Mouse (Mus musculus) forebrain, embryonic 12.5 days (tissue): ENCODE data around the gene Disp3. TPM values are rescaled to one million over a fixed set of nuclear protein-coding genes. Genes with fewer than 3 reads are reported as not detected.

Experiments
- ATAC-seq: fragments of 200-750 bp; cut with Nextera tagmentation; 2 replicates; pipeline ENCODE4 v1.8.0; 2017; ENCODE audit warnings: moderate TSS enrichment; ENCODE audit not compliant: low FRiP score
- H3K27ac ChIP-seq: fragments of 300-500 bp; sonication (generic); 2 replicates; pipeline ENCODE4 v1.5.1; 2016; ENCODE audit warnings: mild to moderate bottlenecking
- H3K27me3 ChIP-seq: fragments of 300-500 bp; sonication (generic); 2 replicates; pipeline ENCODE4 v1.6.1; 2016; ENCODE audit warnings: mild to moderate bottlenecking
- H3K36me3 ChIP-seq: fragments of 300-500 bp; sonication (generic); replicated peaks from 2 replicates; pipeline ENCODE4 v1.6.1; 2016; ENCODE audit warnings: mild to moderate bottlenecking
- H3K4me1 ChIP-seq: fragments of 300-500 bp; sonication (generic); 2 replicates; pipeline ENCODE4 v1.6.1; 2016
- H3K4me2 ChIP-seq: fragments of 300-500 bp; sonication (generic); 2 replicates; pipeline ENCODE4 v1.6.1; 2016; ENCODE audit warnings: mild to moderate bottlenecking, moderate library complexity
- H3K4me3 ChIP-seq: fragments of 300-500 bp; sonication (generic); replicated peaks from 2 replicates; pipeline ENCODE4 v1.5.1; 2016; ENCODE audit warnings: mild to moderate bottlenecking
- H3K9ac ChIP-seq: fragments of 300-500 bp; sonication (generic); 2 replicates; pipeline ENCODE4 v1.6.1; 2016; ENCODE audit warnings: mild to moderate bottlenecking
- H3K9me3 ChIP-seq: fragments of 300-500 bp; sonication (generic); 2 replicates; pipeline ENCODE4 v1.6.1; 2016
- WGBS: fragments of 180-500 bp; shearing (Covaris S2); methylation state at CpG from one replicate; pipeline ENCODE4 v1.1.7; 2016; 5-methylcytosine and 5-hydroxymethylcytosine counted together
- polyA plus RNA-seq: library from polyadenylated mRNA; unstranded; fragments of >200 nt; fragmentation: Nextera tagmentation; extraction: Ambion mirVana; gene quantifications from 2 replicates; pipeline ENCODE4 v1.2.1, GENCODE M21; 2016

Gene Disp3
- 4.8 and 4.9 TPM in 2 replicates for polyA plus RNA-seq

- Histone ChIP-seq H3K27ac (peak within 1 kb of the TSS; percentile 60), H3K9ac (peak within 1 kb of the TSS; percentile 71), H3K4me3 (peak within 1 kb of the TSS; percentile 60), H3K36me3 (no peaks in the 10 kb centered on the region), H3K4me1 (peaks cover 64% of the 10 kb centered on the region), H3K27me3 (peaks cover 39% of the 10 kb centered on the region), H3K9me3 (no peaks in the 10 kb centered on the region), H3K4me2 (peak within 1 kb of the TSS; percentile 87)
- under 1% methylated on average over 54 of the region's 54 CpGs for WGBS
- peak; percentile 74 for ATAC-seq
Measured at GRCm38 (mm10) chr4:148287476-148288054, at the start of gene Disp3. TSS of gene Disp3 (minus strand) at chr4:148287965.

DNA sequence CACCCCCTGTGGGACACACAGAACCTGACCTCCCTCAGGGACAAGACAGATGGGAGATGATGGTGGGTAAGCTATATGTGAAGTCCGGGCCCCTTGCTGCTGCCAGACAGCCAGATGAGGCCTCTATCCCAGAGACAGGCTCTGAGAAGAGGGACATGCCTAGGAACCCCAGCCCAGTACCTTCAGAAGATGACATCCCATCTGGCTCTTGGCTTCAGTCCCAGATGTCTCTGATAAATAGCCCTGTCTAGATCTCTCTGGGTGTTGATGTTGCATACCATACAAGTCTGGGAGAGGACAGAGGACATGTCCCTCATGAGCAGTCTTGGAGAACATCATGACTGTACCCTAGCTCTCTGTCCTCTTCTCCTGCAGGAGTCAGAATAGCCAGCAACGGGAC, 42.5 kb upstream of the Disp3 start:
- H3K36me3 ChIP-seq = no peaks in the 10 kb centered on the region
- H3K9ac ChIP-seq = no peak overlapping the region
- H3K4me3 ChIP-seq = no peak overlapping the region
- H3K27me3 ChIP-seq = peaks cover 17% of the 10 kb centered on the region
- no peaks in the 10 kb centered on the region for H3K9me3 ChIP-seq
- H3K4me2 ChIP-seq = no peak overlapping the region
- WGBS = 89% methylated on average over 2 of the region's 2 CpGs
- peaks cover 38% of the 10 kb centered on the region for H3K4me1 ChIP-seq
- ATAC-seq = no peak
- H3K27ac ChIP-seq = no peak overlapping the region

GRCm38 (mm10) chr4:148329431-148329830, 41.7 kb upstream of the Disp3 start:
- peaks cover 47% of the 10 kb centered on the region for H3K4me1 ChIP-seq

DNA sequence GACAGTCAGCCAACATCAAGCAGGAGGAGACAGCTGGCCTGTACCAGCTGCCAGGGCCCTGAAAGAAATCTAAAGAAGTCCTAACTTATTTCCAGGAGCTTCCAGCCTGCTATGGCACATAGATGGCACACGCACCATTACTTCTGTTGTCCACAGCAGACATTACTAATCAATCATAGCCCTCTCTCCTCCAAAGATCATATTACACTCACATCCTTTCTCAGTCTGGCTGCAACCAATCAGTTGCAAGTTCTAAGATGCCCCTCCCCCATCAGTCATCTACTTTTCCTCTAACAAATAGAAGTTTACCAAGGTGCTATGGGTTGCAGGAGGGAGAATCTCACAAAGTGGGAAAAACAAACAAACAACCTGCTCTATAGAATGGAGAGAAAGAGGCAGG, 40.5 kb upstream of the Disp3 start:
- Histone ChIP-seq H3K4me2 (no peak overlapping the region), H3K4me3 (no peak overlapping the region), H3K27me3 (peaks cover 24% of the 10 kb centered on the region), H3K9ac (no peak overlapping the region), H3K36me3 (no peaks in the 10 kb centered on the region), H3K27ac (no peak overlapping the region), H3K4me1 (peaks cover 49% of the 10 kb centered on the region), H3K9me3 (no peaks in the 10 kb centered on the region)
- 91% methylated on average over 1 of the region's 1 CpGs for WGBS
- ATAC-seq = no peak

More at GRCm38 (mm10) chr4:148329431-148329830, 41.7 kb upstream of the Disp3 start:
- 42% methylated on average over 11 of the region's 11 CpGs for WGBS
- Histone ChIP-seq H3K9me3 (no peaks in the 10 kb centered on the region), H3K27me3 (peaks cover 18% of the 10 kb centered on the region), H3K36me3 (no peaks in the 10 kb centered on the region), H3K9ac (no peak overlapping the region), H3K4me3 (no peak overlapping the region), H3K27ac (no peak overlapping the region), H3K4me2 (no peak overlapping the region)
- no peak for ATAC-seq

DNA sequence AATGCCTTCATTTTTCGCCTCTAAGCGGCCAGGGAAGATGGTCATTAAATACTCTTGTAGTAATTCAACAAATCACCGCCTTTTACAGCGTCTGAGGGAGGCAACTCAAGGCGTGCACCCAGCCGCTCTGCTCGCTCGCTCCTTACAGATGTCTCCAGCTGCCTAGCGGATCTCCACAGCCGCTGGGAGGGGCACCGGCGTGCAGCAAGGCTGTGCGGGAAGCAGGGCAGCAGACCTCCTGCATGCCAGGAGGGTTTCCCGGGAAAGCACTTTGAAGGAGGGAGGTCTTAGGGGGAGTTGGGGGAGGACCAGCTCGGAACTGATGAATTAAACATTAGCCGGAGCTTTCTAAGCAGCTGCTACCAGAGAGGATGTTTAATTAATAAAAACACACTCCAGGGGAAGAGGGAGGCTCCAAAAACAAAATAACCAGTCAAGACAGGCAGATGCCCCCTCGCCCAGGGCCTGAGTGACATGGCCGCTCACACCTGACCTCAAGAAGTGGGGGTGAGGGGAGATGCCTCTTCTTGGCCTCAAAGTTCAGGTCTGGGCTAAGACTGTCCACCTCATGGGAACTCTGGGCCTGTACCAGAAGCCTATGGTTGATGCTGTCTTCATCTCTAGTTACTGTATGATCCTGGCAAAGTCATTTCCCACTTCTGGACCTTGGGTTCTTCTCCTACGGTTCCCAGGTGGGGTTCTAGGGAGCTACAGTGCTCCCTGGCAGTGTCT, 39.7 kb upstream of the Disp3 start:
- Histone ChIP-seq H3K36me3 (no peaks in the 10 kb centered on the region), H3K9me3 (no peaks in the 10 kb centered on the region), H3K9ac (no peak overlapping the region), H3K4me1 (peaks cover 52% of the 10 kb centered on the region), H3K4me2 (peak overlapping the region; percentile 45), H3K4me3 (peak overlapping the region; percentile 1; the same call in 1 of the 2 replicates), H3K27me3 (peaks cover 26% of the 10 kb centered on the region), H3K27ac (peak overlapping the region; percentile 75)
- 5% methylated on average over 19 of the region's 19 CpGs for WGBS
- ATAC-seq = peak; percentile 83

GRCm38 (mm10) chr4:148326791-148327190, 39.0 kb upstream of the Disp3 start:
- Histone ChIP-seq H3K9me3 (no peaks in the 10 kb centered on the region), H3K9ac (no peak overlapping the region), H3K27me3 (peaks cover 26% of the 10 kb centered on the region), H3K4me1 (peaks cover 58% of the 10 kb centered on the region), H3K4me3 (peak overlapping the region; percentile 1; the same call in 1 of the 2 replicates), H3K36me3 (no peaks in the 10 kb centered on the region), H3K4me2 (peak overlapping the region; percentile 45), H3K27ac (peak overlapping the region; percentile 75)
- WGBS = 46% methylated on average over 7 of the region's 8 CpGs
- peak; percentile 9; the same call in 1 of the 2 replicates for ATAC-seq

DNA sequence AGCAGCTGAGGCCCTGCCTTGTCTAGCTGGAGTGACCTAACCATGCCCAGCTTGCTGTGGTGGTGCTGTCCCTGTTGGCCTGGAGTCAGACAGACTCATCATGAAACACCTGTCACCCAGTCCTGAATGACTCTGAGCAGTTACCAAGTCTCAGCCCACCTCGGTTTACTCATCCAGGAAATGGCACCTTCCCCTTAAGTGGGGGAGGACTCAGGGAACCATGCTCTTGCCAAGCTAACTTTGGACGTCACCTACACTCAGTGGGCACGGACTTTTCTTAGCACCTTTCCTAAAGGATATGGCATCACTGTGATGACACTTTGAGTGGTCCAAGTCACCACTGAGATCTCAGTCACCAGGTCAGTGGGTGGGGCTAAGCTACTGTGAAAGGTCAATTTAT, 38.2 kb upstream of the Disp3 start:
- 89% methylated on average over 3 of the region's 3 CpGs for WGBS
- Histone ChIP-seq H3K27ac (no peak overlapping the region), H3K9me3 (no peaks in the 10 kb centered on the region), H3K4me3 (no peak overlapping the region), H3K27me3 (peaks cover 31% of the 10 kb centered on the region), H3K4me1 (peaks cover 67% of the 10 kb centered on the region), H3K9ac (no peak overlapping the region), H3K4me2 (no peak overlapping the region), H3K36me3 (no peaks in the 10 kb centered on the region)
- no peak for ATAC-seq

GRCm38 (mm10) chr4:148325057-148325456, 37.3 kb upstream of the Disp3 start:
- Histone ChIP-seq H3K4me1 (peaks cover 68% of the 10 kb centered on the region), H3K27me3 (peaks cover 23% of the 10 kb centered on the region; the same call in 1 of the 2 replicates), H3K27ac (0 out of 2 replicates have a peak overlapping the region, but pooled peaks have one; percentile 36), H3K9me3 (no peaks in the 10 kb centered on the region), H3K9ac (no peak overlapping the region), H3K36me3 (no peaks in the 10 kb centered on the region), H3K4me2 (no peak overlapping the region), H3K4me3 (no peak overlapping the region)
- no peak for ATAC-seq
- 21% methylated on average over 2 of the region's 2 CpGs for WGBS

DNA sequence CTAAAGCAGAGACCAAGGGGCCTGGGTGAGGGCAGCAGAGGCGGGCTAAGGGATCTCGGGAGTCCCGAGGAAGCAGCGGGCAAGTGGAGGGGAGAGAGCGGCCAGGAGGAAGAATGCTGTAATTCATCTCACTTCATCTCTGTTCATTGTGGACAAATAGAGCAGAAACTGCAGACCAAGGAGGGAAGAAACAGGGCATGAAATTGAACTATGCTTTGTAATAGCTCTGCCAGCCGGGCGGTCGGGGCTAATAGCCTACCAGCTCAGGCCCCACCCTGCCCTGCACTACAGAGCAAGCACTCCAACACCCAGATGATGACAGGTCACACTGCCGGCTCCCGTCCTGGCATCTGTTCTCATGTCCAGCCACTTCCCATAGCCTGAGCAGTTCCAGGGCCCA, 34.4 kb upstream of the Disp3 start:
- Histone ChIP-seq H3K27me3 (peaks cover 26% of the 10 kb centered on the region; the same call in 1 of the 2 replicates), H3K4me2 (peak overlapping the region; percentile 6; the same call in 1 of the 2 replicates), H3K4me3 (no peak overlapping the region), H3K9ac (peak overlapping the region; percentile 22; the same call in 1 of the 2 replicates), H3K36me3 (no peaks in the 10 kb centered on the region), H3K9me3 (no peaks in the 10 kb centered on the region), H3K4me1 (peaks cover 51% of the 10 kb centered on the region), H3K27ac (peak overlapping the region; percentile 53)
- 18% methylated on average over 10 of the region's 10 CpGs for WGBS
- ATAC-seq = no peak

DNA sequence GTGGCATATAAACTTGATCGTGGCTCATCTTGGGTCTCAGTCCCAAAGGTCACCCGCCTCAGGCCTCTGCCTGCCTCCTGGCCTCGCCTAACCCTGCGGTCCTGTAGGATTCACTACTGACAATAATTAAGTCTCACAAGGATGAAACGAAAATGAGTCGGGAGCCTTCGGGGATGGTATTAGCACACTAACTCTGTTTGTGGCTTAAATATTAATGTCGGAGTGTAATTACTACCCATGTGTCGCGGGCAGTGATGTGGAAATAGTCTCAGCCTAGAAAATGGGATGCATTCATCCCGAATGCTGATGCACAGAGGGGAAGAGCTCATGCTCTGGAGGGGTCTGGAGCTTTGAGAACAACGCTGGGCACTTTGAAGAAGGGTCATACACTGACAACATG, 31.6 kb upstream of the Disp3 start:
- ATAC-seq = no peak
- Histone ChIP-seq H3K36me3 (no peaks in the 10 kb centered on the region), H3K9ac (no peak overlapping the region), H3K4me1 (peaks cover 28% of the 10 kb centered on the region), H3K9me3 (no peaks in the 10 kb centered on the region), H3K4me2 (no peak overlapping the region), H3K27me3 (0 out of 2 replicates have a peak, but pooled peaks cover 18% of the 10 kb centered on the region), H3K27ac (no peak overlapping the region), H3K4me3 (no peak overlapping the region)
- 79% methylated on average over 12 of the region's 12 CpGs for WGBS

DNA sequence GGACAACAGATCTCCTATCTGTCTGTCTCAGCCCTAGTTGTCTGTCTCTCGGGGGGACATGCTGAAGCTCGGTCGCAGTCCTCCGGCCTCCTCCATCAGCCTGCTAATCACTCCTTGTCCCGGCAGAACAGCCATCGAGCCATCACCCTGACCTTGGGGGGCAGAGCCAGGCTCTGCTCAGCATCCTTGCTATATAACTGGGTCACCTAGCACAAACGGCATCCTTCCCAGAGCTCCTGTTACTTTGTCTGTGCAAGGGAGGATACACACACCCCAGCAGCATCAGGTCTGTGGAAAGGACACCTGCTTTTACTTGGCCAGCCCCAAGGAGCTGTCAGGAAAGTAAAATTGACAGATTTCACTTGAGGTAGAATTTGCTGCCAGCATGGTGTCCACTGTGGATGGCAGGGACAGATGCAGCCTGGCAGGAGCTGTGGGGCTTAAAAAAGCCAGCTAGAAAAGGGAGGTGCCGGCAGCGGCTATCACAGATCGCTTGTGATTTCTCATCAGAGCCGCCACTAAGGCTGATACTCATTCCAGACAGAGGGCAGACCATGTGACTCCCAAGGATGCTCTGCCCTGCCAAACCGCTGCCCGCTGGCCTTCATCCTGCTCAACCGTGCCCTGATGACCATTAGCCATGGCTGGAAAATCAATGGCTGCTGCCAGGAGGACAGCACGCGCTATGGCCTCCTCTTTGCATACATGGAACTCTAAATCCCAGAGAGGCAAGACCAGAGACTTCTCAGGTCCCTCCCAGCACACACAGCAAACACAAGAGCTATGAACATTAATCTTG, 27.8 kb upstream of the Disp3 start:
- no peak overlapping the region for H3K27ac ChIP-seq
- peaks cover 27% of the 10 kb centered on the region for H3K4me1 ChIP-seq
- no peaks in the 10 kb centered on the region for H3K36me3 ChIP-seq
- no peak overlapping the region for H3K4me3 ChIP-seq
- H3K9ac ChIP-seq = no peak overlapping the region
- 81% methylated on average over 16 of the region's 16 CpGs for WGBS
- no peak overlapping the region for H3K4me2 ChIP-seq
- no peaks in the 10 kb centered on the region for H3K9me3 ChIP-seq
- ATAC-seq = no peak
- peaks cover 11% of the 10 kb centered on the region; the same call in 1 of the 2 replicates for H3K27me3 ChIP-seq

GRCm38 (mm10) chr4:148314396-148314795, 26.6 kb upstream of the Disp3 start:
- H3K9ac ChIP-seq = no peak overlapping the region
- no peaks in the 10 kb centered on the region for H3K36me3 ChIP-seq
- no peak overlapping the region for H3K4me3 ChIP-seq
- H3K4me1 ChIP-seq = peaks cover 27% of the 10 kb centered on the region
- H3K9me3 ChIP-seq = no peaks in the 10 kb centered on the region
- ATAC-seq = no peak
- H3K4me2 ChIP-seq = no peak overlapping the region
- H3K27me3 ChIP-seq = peaks cover 17% of the 10 kb centered on the region; the same call in 1 of the 2 replicates
- 62% methylated on average over 10 of the region's 10 CpGs for WGBS
- no peak overlapping the region for H3K27ac ChIP-seq
